Mouse (Mus musculus): ENCODE results near the gene Vma21. TPM values are rescaled to one million over a fixed set of nuclear protein-coding genes. Genes with fewer than 3 reads are reported as not detected.

Gene Vma21
- polyA plus RNA-seq, 1 experiment from 2014 or later: 48.9 TPM

Other genes with a start within 250 kb of the Vma21 start
- 1.2 and 3.0 TPM in 2 replicates for gene Gpr50, start 152.3 kb upstream of the Vma21 start, polyA plus RNA-seq (2015; fragmentation: Nextera tagmentation; extraction: Ambion mirVana)
- 0.19 TPM in 1 of 2 replicates, not detected in the other for gene Gm1141, start 105.1 kb downstream of the Vma21 start, polyA plus RNA-seq (2015; fragmentation: Nextera tagmentation; extraction: Ambion mirVana)
- 16.1 and 17.0 TPM in 2 replicates for gene Prrg3, start 146.7 kb downstream of the Vma21 start, polyA plus RNA-seq (2015; fragmentation: Nextera tagmentation; extraction: Ambion mirVana)
- 0.17 and 0.30 TPM in 2 replicates for gene Fate1, start 157.1 kb downstream of the Vma21 start, polyA plus RNA-seq (2015; fragmentation: Nextera tagmentation; extraction: Ambion mirVana)
- 0.25 and 0.28 TPM in 2 replicates for gene Cnga2, start 175.9 kb downstream of the Vma21 start, polyA plus RNA-seq (2015; fragmentation: Nextera tagmentation; extraction: Ambion mirVana)

Data from limb, embryonic 15.5 days (tissue).